Mouse (Mus musculus) kidney, postnatal 4 days (tissue): ENCODE measurements around the gene Kpna7.
"Not testable (repeated sequence)": the region's sequence is repeated elsewhere in the genome, so short reads cannot be mapped to it uniquely, and the experiment has no call there.

Experiments used
- DNase-seq, 2 experiments: peaks; one replicate each; pipeline ENCODE4 v3.0.0; 2021; ENCODE audit warnings: mixed read lengths in 2 of 2

The Kpna7 gene

DNA sequence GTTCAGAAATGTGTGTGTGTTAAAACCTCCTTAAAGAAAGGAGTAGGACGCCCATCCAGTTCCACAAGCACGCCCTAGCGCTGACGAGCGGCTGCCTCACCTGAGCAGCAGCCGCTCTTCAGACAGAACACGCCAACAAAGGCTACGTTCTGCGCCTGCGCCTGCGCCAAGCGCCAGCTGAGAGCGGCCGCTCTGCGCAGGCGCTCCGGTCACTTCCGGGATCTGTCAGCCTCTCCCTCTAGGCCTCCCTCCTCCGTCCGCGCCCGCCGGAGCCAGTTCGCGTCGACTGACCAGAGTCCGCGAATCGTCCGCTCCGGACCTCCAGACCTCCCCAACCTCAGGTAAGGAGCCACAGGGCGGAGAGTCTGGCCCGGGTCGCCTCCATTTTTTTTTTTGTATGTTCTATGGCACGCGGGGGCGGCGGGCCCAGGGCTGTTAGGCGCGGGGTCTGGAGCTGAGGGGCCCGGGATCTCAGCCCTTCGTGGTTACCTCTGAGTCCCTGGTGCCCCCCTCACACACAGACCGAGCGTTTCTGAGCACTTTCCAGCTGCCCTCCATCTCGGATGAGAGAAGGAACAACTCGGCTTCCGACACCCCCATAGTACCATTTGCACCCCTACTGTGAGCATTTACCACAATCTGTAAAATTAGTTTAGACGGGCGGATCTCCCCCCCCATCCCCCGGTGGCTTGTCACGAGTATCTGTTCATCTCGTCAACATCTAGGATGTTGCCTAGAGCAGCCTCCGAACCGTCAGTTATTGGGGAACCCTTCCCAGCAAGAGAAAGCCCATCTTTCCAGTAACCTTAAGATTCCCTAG is at the start of gene Kpna7, which contains the start of gene Arpc1a:
Kpna7 (minus strand) TSS at position 399 of the 820 bp plus-strand sequence.
Arpc1a (plus strand) TSS at position 199 of the 820 bp plus-strand sequence.
- DNase-seq, result peak; percentile 97 to 98

DNA sequence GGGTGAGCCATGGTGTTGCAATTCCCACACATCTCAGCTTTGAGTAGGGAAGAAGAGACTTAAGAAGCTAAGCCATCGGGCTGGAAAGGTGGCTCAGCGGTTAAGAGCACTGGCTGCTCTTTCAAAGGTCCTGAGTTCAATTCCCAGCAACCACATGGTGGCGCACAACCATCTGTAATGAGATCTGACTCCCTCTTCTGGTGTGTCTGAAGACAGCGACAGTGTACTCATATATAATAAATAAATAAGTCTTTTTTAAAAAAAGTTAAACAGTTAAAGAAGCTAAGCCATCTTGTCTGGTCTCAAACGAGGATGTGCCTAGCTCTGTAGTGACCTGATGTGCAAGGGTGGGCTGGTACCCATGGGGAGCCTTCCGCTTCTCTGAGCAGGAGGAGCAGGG is 49.4 kb upstream of the Kpna7 start:
- not testable (repeated sequence) for DNase-seq

DNA sequence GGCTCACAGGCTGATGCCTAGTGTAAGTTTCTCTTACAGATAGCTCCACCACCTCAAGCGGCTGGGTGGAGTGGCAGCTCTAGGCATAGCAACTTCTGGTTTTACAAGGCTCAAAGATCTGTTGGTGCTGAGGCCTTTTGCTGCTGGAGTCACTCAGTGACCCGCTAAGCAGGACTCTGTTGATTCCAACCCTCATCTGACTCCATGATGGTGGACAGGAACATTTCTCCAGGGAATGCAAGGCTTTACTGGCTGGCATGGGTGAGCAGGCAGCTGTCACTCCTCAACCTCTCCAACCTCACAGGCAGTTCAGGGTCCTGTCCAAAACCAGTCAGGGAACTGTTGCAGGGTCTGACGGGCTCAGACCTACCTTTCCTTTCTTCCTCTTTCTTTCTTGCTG is 47.2 kb upstream of the Kpna7 start:
- no peak for DNase-seq

- peak in 1 of 2 experiments; percentile 20 for DNase-seq
These were observed 46.4 kb upstream of the Kpna7 start for GRCm38 (mm10) chr5:145130191-145130590.

DNA sequence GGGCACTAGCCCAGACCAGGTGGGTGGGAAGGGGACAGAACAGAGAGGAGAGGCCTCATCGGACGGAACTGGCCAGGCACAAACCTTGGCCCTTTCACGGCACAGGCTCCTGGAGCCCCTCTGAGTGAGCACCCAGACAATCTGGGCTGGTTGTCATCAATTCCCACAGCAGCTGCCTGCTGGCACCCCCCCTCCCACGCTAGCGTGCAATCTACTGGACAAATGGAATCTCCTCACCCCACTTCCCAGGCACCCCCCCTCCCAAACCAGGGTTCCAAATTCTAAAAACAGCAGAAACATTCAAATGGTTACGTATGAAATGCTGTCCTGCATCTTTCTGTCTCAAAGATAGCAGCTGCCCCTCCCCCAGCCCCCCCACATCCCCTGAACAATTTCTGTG is 45.9 kb upstream of the Kpna7 start:
- DNase-seq, result not testable (repeated sequence)

GRCm38 (mm10) chr5:145129124-145129523 is 45.3 kb upstream of the Kpna7 start:
- peak; percentile 23 to 33 for DNase-seq

DNA sequence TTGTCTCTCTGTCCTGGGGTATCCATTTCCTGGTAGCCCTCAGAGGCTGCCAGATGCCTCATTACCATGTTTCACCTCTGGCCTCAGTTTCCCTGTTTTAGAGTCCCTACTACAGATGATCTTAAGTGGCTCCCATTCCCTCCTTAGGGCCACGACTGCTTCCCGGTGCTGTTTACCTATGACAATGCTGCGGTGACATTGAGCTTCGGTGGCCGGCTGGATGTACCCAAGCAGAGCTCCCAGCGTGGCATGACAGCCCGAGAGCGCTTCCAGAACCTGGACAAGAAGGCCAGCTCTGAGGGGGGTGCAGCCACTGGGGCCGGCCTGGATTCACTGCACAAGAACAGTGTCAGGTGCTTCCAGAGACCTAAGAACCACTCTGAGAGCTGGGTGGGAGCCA is 42.8 kb upstream of the Kpna7 start:
- no peak for DNase-seq

GRCm38 (mm10) chr5:145123396-145123795 is 39.6 kb upstream of the Kpna7 start:
- no peak for DNase-seq

DNA sequence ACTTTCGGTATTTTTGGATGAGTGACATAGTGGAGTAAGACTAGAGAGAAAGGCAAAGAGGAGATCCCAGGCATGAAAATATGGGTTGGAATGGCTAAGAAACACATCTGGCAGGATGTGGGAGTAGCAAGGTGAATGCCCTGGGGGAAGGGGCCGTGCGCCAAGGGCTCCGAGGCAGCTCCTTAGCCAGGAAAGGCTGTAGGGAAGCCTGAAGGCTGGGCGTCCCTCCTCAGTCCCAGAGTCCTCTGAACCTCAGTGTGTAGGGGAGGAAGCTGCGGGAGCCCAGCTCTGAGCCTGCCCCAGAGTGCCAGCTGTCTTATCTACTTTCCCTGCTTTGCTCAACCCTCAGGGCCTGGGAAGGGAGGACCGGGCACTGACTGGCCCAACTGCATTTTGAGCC is 37.1 kb upstream of the Kpna7 start:
- DNase-seq, result no peak

DNA sequence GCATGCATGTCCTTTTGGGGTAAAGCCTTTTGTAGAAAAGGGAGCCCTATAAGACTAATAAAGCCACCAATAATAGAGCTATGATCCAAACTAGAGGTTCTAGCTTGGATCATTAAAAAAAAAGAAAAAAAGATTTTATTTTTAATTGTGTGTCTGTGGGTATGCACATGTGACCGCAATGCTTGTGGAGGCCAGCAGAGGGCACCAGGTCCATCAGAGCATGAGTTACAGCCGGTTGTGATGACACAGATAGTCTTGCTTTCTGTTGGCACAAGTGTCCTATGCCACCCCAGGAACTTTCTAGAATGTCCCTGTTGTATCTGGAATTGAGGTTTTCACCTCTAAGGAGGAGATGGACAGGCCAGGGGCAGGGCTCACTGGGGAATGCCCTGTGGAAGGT is 35.6 kb upstream of the Kpna7 start:
- DNase-seq, result peak in 1 of 2 experiments; percentile 45

GRCm38 (mm10) chr5:145118461-145118860 is 34.6 kb upstream of the Kpna7 start:
- DNase-seq, result no peak

DNA sequence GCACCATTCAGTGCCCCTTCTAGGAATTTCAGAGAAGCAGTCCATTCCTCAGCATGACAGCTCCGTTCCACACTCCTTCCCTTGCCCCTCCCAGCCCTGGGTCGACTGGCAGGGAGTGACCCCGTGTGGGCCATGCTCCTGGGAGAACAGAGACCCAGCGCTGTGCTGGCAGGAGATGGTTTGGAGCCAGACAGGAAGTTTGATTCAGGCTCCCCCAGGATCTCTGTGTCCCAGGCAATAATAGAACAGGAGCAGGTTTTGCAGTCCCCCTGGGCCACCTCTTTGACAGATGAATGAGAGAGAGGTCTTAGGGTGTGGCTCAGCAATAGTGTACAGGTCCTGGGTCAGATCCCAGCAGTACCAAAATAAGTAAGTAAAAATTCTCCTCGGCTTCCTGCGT is 34.2 kb upstream of the Kpna7 start:
- DNase-seq, result peak; percentile 29 to 56

- DNase-seq, result peak; percentile 82 to 84
These were observed 33.1 kb upstream of the Kpna7 start for GRCm38 (mm10) chr5:145116916-145117315.

GRCm38 (mm10) chr5:145116316-145116715 is 32.5 kb upstream of the Kpna7 start:
- DNase-seq, result peak; percentile 61 to 78

DNA sequence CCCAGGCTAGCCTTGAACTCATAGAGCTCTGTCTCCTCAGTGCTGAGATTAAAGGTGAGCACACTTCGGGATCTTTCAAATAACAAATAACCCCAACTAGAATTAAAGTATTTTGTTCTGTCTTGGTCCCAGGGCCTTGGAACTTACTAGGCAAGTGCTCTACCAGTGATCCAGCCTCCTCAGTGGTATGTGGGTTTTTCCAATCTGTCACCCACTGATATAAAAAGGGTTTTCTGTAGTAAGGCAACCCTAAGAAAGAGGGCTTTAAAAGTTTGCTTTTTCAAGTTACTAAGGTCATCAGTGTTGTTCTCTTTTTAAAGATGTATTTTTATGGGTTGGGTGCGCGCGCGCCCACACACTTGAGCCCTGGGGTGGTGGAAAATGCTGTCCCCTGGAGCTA is 31.9 kb upstream of the Kpna7 start:
- DNase-seq, result no peak

DNA sequence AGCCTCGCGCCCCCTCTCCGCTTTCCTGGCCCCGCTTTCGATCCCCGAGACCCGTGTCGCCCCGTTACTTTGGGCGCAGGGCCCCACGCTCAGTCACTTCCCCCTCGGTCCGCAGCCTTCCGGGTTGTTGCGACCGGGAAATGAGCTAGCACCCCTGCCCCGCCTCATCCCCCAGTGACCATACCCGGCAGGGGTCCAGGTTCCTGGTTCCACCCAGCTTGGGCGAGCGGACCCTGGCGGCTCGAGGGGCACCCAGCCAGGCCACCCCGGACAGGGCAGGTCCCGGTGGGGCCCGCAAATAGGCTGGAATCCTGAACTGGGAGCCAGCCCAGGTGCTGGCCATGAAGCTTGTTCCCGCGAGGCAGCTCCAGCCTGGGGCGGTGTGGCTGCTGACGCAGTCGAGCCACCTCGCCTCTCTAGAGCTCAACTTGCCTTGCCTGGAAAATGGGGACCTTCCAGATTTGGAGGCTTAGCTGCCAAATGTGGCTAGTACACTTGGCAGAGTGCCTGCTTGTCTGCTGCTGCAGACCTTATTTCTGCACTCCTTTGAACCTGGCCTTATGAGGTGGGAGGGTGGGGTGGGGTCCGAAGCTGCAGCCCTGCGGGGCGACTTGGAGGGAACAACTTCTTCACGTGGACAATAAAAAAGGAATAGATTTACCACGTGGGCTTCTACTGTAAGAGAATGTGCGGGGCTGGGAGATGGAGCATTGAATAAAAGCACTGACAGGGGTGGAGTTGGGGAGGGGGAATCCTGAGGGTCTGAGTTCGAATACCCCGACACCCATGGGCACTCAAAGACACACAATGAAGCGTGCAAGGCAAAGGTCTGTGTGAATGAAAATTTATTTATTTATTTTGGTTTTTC is 31.0 kb upstream of the Kpna7 start:
- DNase-seq, result peak; percentile 72 to 79

- peak; percentile 83 to 91 for DNase-seq
These were observed 30.3 kb upstream of the Kpna7 start, which contains the start of gene Arpc1b for GRCm38 (mm10) chr5:145114071-145114605. Gene Arpc1b, plus strand, starts transcription at chr5:145114215.

- no peak for DNase-seq
These were observed 29.6 kb upstream of the Kpna7 start for GRCm38 (mm10) chr5:145113416-145113815.

- no peak for DNase-seq
These were observed 28.7 kb upstream of the Kpna7 start for GRCm38 (mm10) chr5:145112566-145112965.

DNA sequence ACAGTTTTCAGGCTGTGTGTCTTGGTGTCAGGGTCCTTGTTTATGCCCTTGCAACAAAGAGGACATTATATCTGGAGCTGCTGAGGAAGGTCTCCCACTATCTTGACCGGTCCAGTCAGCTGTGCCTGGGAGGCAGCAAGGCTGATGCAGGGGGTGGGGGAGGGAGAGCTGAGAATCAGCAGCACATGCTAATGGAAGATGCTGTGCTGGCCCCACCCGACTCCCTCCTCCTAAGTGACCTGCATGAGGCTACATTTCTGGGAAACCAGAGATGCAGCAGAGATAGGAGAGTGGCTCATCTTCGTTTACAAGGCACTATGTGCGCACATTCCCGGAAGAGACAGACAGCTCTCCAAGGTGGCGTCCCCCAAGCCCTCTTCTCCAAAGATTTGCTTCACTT is 26.6 kb upstream of the Kpna7 start:
- DNase-seq, result no peak

- DNase-seq, result no peak
These were observed 22.0 kb upstream of the Kpna7 start for GRCm38 (mm10) chr5:145105694-145106275.

GRCm38 (mm10) chr5:145104328-145104727 is 20.5 kb upstream of the Kpna7 start:
- no peak for DNase-seq

DNA sequence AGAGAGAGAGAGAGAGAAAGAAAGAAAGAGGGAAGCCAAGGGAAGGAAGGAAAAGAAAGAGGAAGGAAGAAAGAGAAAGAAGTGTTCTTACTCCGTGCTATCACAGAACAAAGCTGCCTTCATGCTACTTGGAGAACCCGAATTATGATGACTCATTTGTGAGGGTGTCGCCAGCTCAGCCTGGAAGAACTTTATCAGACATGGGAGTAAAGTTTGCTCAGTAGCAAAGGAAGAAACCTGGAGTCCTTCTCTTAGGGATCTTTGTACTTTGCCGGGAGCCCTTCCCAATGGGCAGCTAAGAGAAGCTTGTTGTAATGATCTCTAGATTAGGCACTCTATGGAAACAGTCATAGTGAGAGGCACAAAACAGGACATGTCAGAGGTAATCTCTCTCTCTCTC is 18.9 kb upstream of the Kpna7 start:
- no peak for DNase-seq
